Mouse (Mus musculus) embryonic fibroblast, embryonic 13.5 days (primary cell): Measurements from ENCODE around the gene Thoc3. TPM values are rescaled to one million over a fixed set of nuclear protein-coding genes. Genes with fewer than 3 reads are reported as not detected.

Source experiments
- H3K27ac ChIP-seq: 2 replicates; pipeline ENCODE4 v1.5.1; 2012; ENCODE audit warnings: low read length, control low read depth, inconsistent platforms; ENCODE audit not compliant: insufficient read depth
- H3K4me1 ChIP-seq: 2 replicates; pipeline ENCODE4 v1.6.1; 2011; ENCODE audit warnings: low read length; ENCODE audit not compliant: control insufficient read depth, insufficient read depth
- H3K4me3 ChIP-seq: 2 replicates; pipeline ENCODE4 v1.5.1; 2011; ENCODE audit warnings: mild to moderate bottlenecking, control low read depth, low read length; ENCODE audit not compliant: insufficient read depth
- CTCF ChIP-seq: IDR thresholded peaks from 2 replicates; pipeline ENCODE4 v1.5.1; 2011; ENCODE audit warnings: mild to moderate bottlenecking, control low read depth, low read length, moderate library complexity, borderline replicate concordance; ENCODE audit not compliant: insufficient read depth
- POLR2A ChIP-seq: IDR thresholded peaks from 2 replicates; pipeline ENCODE4 v1.6.1; 2011; ENCODE audit warnings: low read depth, mild to moderate bottlenecking, control low read depth, low read length, moderate library complexity
- polyA plus RNA-seq: library from polyadenylated mRNA; stranded (reverse); fragments of >200 nt; gene quantifications from 2 replicates; pipeline ENCODE4 v1.2.4, GENCODE M21; 2011; ENCODE audit warnings: low read depth; ENCODE audit not compliant: missing spikeins, insufficient read length

The Thoc3 gene
- polyA plus RNA-seq, 1 experiment = 33.2 TPM

- no peaks in the 10 kb centered on the region for H3K4me1 ChIP-seq
- H3K27ac ChIP-seq = no peak overlapping the region
- H3K4me3 ChIP-seq = no peak overlapping the region
- no peak for TF ChIP-seq CTCF
- no peak for TF ChIP-seq POLR2A
These were observed 21.8 kb upstream of the Thoc3 start for GRCm38 (mm10) chr13:54490411-54490810.

DNA sequence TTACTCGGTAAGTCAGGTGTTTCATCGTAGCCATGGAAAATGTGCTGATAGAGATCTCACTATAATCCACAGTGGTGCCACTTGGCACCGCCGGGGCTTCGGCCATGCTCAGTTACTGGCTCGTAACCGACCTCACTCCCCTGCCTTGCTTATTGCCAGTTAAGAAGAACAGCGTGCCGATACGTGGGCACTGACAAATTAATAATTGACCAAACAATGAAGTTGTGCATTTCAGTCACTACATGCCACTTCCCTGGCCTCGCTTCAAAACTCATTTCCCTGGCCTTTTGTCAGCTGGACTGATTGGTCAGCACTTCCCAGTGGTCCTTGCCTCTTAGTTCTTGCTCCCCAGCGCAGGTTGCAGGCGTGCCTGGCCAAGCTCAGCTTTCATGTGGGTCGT is 12.8 kb upstream of the Thoc3 start:
- Histone ChIP-seq H3K4me1 (no peaks in the 10 kb centered on the region), H3K4me3 (no peak overlapping the region), H3K27ac (no peak overlapping the region)
- no peak for TF ChIP-seq POLR2A
- no peak for TF ChIP-seq CTCF

- H3K4me1 ChIP-seq = no peaks in the 10 kb centered on the region
- no peak for TF ChIP-seq CTCF
- TF ChIP-seq POLR2A = no peak
- H3K27ac ChIP-seq = no peak overlapping the region
- no peak overlapping the region for H3K4me3 ChIP-seq
These were observed 10.6 kb upstream of the Thoc3 start for GRCm38 (mm10) chr13:54479286-54479685.

DNA sequence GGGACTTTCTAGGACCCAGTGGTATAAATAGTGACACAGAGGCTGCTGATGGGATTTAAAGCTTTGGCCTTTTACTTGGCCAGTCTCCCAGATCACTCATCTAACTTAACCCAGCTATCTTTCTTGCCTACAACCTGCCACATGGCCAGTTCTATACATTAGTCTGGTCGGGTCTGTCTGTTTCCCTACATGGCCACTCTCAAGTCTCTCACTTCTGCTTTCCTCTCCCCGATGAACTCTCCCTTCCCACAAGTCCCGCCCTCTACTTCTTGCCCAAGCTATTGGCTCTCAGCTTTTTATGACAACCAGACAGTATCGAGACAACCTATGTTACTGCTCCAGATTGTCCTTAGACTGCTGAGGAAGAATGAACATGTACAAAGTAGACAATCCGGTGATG is 7.1 kb upstream of the Thoc3 start:
- no peak overlapping the region for H3K4me3 ChIP-seq
- H3K27ac ChIP-seq = no peak overlapping the region
- H3K4me1 ChIP-seq = no peaks in the 10 kb centered on the region
- TF ChIP-seq POLR2A (no peak), CTCF (no peak)

DNA sequence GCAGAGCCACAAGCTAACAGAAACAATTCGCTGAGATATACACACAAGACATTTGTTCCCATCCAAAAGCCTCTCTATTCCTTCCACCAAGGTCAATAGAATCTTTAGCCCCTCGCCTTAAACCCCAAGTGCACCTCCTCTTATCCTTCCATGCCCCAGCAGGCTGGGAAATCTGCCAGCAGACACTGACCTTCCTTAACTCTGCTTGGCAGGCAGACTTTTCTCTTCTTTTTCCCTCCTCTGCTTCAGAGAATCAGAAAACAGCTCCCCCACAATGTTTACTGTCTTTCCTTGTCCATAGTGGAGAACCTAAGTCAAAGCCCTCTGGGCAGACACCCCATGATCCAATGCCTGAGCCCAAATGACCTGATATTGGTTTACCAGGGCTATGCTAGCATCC is 6.3 kb upstream of the Thoc3 start:
- no peak for TF ChIP-seq POLR2A
- no peak for TF ChIP-seq CTCF

GRCm38 (mm10) chr13:54471967-54472366 is 3.3 kb upstream of the Thoc3 start:
- no peaks in the 10 kb centered on the region for H3K4me1 ChIP-seq
- H3K4me3 ChIP-seq = no peak overlapping the region
- TF ChIP-seq CTCF = no peak
- TF ChIP-seq POLR2A = no peak
- no peak overlapping the region for H3K27ac ChIP-seq

More for the DNA sequence above, 6.3 kb upstream of the Thoc3 start:
- Histone ChIP-seq H3K27ac (no peak overlapping the region), H3K4me3 (no peak overlapping the region), H3K4me1 (no peaks in the 10 kb centered on the region)

- TF ChIP-seq POLR2A (no peak), CTCF (no peak)
- peak overlapping the region; percentile 39 for H3K4me3 ChIP-seq
- no peaks in the 10 kb centered on the region for H3K4me1 ChIP-seq
- no peak overlapping the region for H3K27ac ChIP-seq
These were observed 334 bp upstream of the Thoc3 start for GRCm38 (mm10) chr13:54469012-54469354.

- TF ChIP-seq CTCF (no peak), POLR2A (no peak)
- Histone ChIP-seq H3K27ac (no peak overlapping the region), H3K4me1 (no peaks in the 10 kb centered on the region), H3K4me3 (no peak overlapping the region)
These were observed 9.4 kb downstream of the Thoc3 start for GRCm38 (mm10) chr13:54459282-54459681.

- Histone ChIP-seq H3K4me1 (no peaks in the 10 kb centered on the region), H3K4me3 (no peak overlapping the region), H3K27ac (no peak overlapping the region)
- TF ChIP-seq POLR2A (no peak), CTCF (peak; percentile 14; the same call in 1 of the 2 replicates)
These were observed 11.6 kb downstream of the Thoc3 start for GRCm38 (mm10) chr13:54457062-54457461.

GRCm38 (mm10) chr13:54447496-54448224 is 21.0 kb downstream of the Thoc3 start:
- H3K27ac ChIP-seq = no peak overlapping the region
- H3K4me1 ChIP-seq = no peaks in the 10 kb centered on the region
- H3K4me3 ChIP-seq = no peak overlapping the region
- no peak for TF ChIP-seq POLR2A
- TF ChIP-seq CTCF = no peak
